Mouse (Mus musculus) limb, embryonic 14.5 days (tissue): ENCODE measurements around the gene Ablim1. TPM values are rescaled to one million over a fixed set of nuclear protein-coding genes. Genes with fewer than 3 reads are reported as not detected.

Experiments
- ATAC-seq: fragments of 200-750 bp; cut with Nextera tagmentation; 2 replicates; pipeline ENCODE4 v1.8.0; 2017; ENCODE audit warnings: low read depth, moderate number of reproducible peaks, moderate TSS enrichment; ENCODE audit not compliant: low FRiP score
- DNase-seq: peaks from one replicate; pipeline ENCODE4 v3.0.0-alpha.2; 2015; ENCODE audit warnings: low spot score
- H3K27ac ChIP-seq: fragments of 300-500 bp; sonication (generic); replicated peaks from 2 replicates; pipeline ENCODE4 v1.5.1; 2014; ENCODE audit warnings: low read depth, mild to moderate bottlenecking, low read length, moderate library complexity, mixed read lengths
- H3K27me3 ChIP-seq: fragments of 300-500 bp; sonication (generic); 2 replicates; pipeline ENCODE4 v1.6.1; 2014; ENCODE audit warnings: low read length, mixed read lengths; ENCODE audit not compliant: control insufficient read depth, insufficient read depth
- H3K36me3 ChIP-seq: fragments of 300-500 bp; sonication (generic); 2 replicates; pipeline ENCODE4 v1.6.1; 2014; ENCODE audit warnings: mild to moderate bottlenecking, low read length, moderate library complexity, mixed read lengths; ENCODE audit not compliant: control insufficient read depth, insufficient read depth
- H3K4me1 ChIP-seq: fragments of 300-500 bp; sonication (generic); 2 replicates; pipeline ENCODE4 v1.6.1; 2014; ENCODE audit warnings: antibody characterized with exemption, low read length, mixed read lengths; ENCODE audit not compliant: control insufficient read depth, insufficient read depth
- H3K4me2 ChIP-seq: fragments of 300-500 bp; sonication (generic); replicated peaks from 2 replicates; pipeline ENCODE4 v1.6.1; 2014; ENCODE audit warnings: low read depth, mild to moderate bottlenecking, low read length, moderate library complexity; ENCODE audit not compliant: severe bottlenecking
- H3K4me3 ChIP-seq: fragments of 300-500 bp; sonication (generic); replicated peaks from 2 replicates; pipeline ENCODE4 v1.5.1; 2014; ENCODE audit warnings: low read length
- H3K9ac ChIP-seq: fragments of 300-500 bp; sonication (generic); 2 replicates; pipeline ENCODE4 v1.6.1; 2014; ENCODE audit warnings: mild to moderate bottlenecking, low read depth, low read length, moderate library complexity; ENCODE audit not compliant: severe bottlenecking
- H3K9me3 ChIP-seq: fragments of 300-500 bp; sonication (generic); 2 replicates; pipeline ENCODE4 v1.6.1; 2016; ENCODE audit warnings: low read length; ENCODE audit not compliant: control insufficient read depth
- POLR2A ChIP-seq: fragments of 200-500 bp; IDR thresholded peaks from 2 replicates; pipeline ENCODE4 v1.8.0; 2012; ENCODE audit warnings: inconsistent platforms, mild to moderate bottlenecking, moderate library complexity, borderline replicate concordance; ENCODE audit not compliant: insufficient read depth, insufficient read length; ENCODE audit errors: extremely low read depth
- WGBS: fragments of 180-500 bp; shearing (Covaris S2); extraction: QIAGEN DNeasy Blood & Tissue Kit; methylation state at CpG from one replicate; pipeline ENCODE4 v1.1.7; 2014; 5-methylcytosine and 5-hydroxymethylcytosine counted together
- polyA plus RNA-seq, 2 experiments: library from polyadenylated mRNA; depleted of rRNA in 1 of 2; stranded (reverse) in 1 of 2; unstranded in 1 of 2; fragments of >200 nt; fragmentation: Nextera tagmentation in 1 of 2; extraction: Ambion mirVana in 1 of 2; gene quantifications; 2 replicates each; pipeline versions ENCODE4 v1.2.1 to v1.2.3; 2012 to 2014

The Ablim1 gene
- polyA plus RNA-seq, 2 experiments: 30.6 to 76.9 TPM

- Histone ChIP-seq H3K4me3 (no peak overlapping the region), H3K27ac (0 out of 2 replicates have a peak overlapping the region, but pooled peaks have one; percentile 15)
- no peak for ATAC-seq
Measured at GRCm38 (mm10) chr19:56984229-56984628, 330.5 kb downstream of the Ablim1 start.

GRCm38 (mm10) chr19:56983757-56984156 is 331.0 kb downstream of the Ablim1 start:
- Histone ChIP-seq H3K36me3 (no peaks in the 10 kb centered on the region), H3K27ac (0 out of 2 replicates have a peak overlapping the region, but pooled peaks have one; percentile 15), H3K9me3 (no peaks in the 10 kb centered on the region), H3K27me3 (no peaks in the 10 kb centered on the region), H3K4me1 (peaks cover 7% of the 10 kb centered on the region; the same call in 1 of the 2 replicates), H3K9ac (no peak overlapping the region), H3K4me2 (no peak overlapping the region), H3K4me3 (no peak overlapping the region)
- DNase-seq (no peak), ATAC-seq (no peak)
- TF ChIP-seq POLR2A: no peak
- WGBS: 77% methylated on average over 10 of the region's 10 CpGs

More at GRCm38 (mm10) chr19:56984229-56984628, 330.5 kb downstream of the Ablim1 start:
- H3K36me3 ChIP-seq: no peaks in the 10 kb centered on the region
- H3K9ac ChIP-seq: no peak overlapping the region
- TF ChIP-seq POLR2A: no peak
- peaks cover 12% of the 10 kb centered on the region; the same call in 1 of the 2 replicates for H3K4me1 ChIP-seq
- no peaks in the 10 kb centered on the region for H3K9me3 ChIP-seq
- H3K4me2 ChIP-seq: no peak overlapping the region
- no peak for DNase-seq
- 52% methylated on average over 4 of the region's 4 CpGs for WGBS
- H3K27me3 ChIP-seq: no peaks in the 10 kb centered on the region

Other genes starting within 250 kb of the Ablim1 start
- 23.0 and 26.5 TPM in 2 replicates for gene Fam160b1, start 45.8 kb upstream of the Ablim1 start, polyA plus RNA-seq (2012; rRNA removed)
- gene Fam160b1, start 45.8 kb upstream of the Ablim1 start, polyA plus RNA-seq (2014; fragmentation: Nextera tagmentation; extraction: Ambion mirVana): 19.3 and 21.5 TPM in 2 replicates
- 31.7 and 31.8 TPM in 2 replicates for gene Trub1, start 138.0 kb upstream of the Ablim1 start, polyA plus RNA-seq (2012; rRNA removed)
- 22.7 and 24.4 TPM in 2 replicates for gene Trub1, start 138.0 kb upstream of the Ablim1 start, polyA plus RNA-seq (2014; fragmentation: Nextera tagmentation; extraction: Ambion mirVana)